Mouse (Mus musculus) stomach, postnatal 0 days (tissue): ENCODE results near the gene Zfp536. TPM values are rescaled to one million over a fixed set of nuclear protein-coding genes. Genes with fewer than 3 reads are reported as not detected.
A peak's percentile ranks its signal among the peaks of the same experiment; 100 is the strongest.

Experiments
- ATAC-seq: fragments of 200-750 bp; cut with Nextera tagmentation; 2 replicates; pipeline ENCODE4 v1.8.0; 2017; ENCODE audit not compliant: low FRiP score, low TSS enrichment
- DNase-seq: peaks from one replicate; pipeline ENCODE4 v3.0.0-alpha.2; 2016; ENCODE audit warnings: low spot score
- H3K27ac ChIP-seq: fragments of 300-500 bp; sonication (generic); replicated peaks from 2 replicates; pipeline ENCODE4 v1.5.1; 2014; ENCODE audit warnings: mild to moderate bottlenecking, control low read depth
- H3K27me3 ChIP-seq: fragments of 300-500 bp; sonication (generic); 2 replicates; pipeline ENCODE4 v1.6.1; 2014; ENCODE audit warnings: low read length; ENCODE audit not compliant: control insufficient read depth, insufficient read depth
- H3K36me3 ChIP-seq: fragments of 300-500 bp; sonication (generic); 2 replicates; pipeline ENCODE4 v1.6.1; 2014; ENCODE audit warnings: low read length, mixed read lengths; ENCODE audit not compliant: control insufficient read depth, insufficient read depth
- H3K4me1 ChIP-seq: fragments of 300-500 bp; sonication (generic); replicated peaks from 2 replicates; pipeline ENCODE4 v1.6.1; 2014; ENCODE audit warnings: antibody characterized with exemption; ENCODE audit not compliant: control insufficient read depth, insufficient read depth
- H3K4me2 ChIP-seq: fragments of 300-500 bp; sonication (generic); replicated peaks from 2 replicates; pipeline ENCODE4 v1.6.1; 2014; ENCODE audit warnings: low read depth, mild to moderate bottlenecking, control low read depth, moderate library complexity
- H3K4me3 ChIP-seq: fragments of 300-500 bp; sonication (generic); 2 replicates; pipeline ENCODE4 v1.5.1; 2014; ENCODE audit warnings: low read depth, low read length, control low read depth
- H3K9ac ChIP-seq: fragments of 300-500 bp; sonication (generic); 2 replicates; pipeline ENCODE4 v1.6.1; 2014; ENCODE audit warnings: mild to moderate bottlenecking, low read length, control low read depth, mixed read lengths
- H3K9me3 ChIP-seq: fragments of 300-500 bp; sonication (generic); 2 replicates; pipeline ENCODE4 v1.6.1; 2016; ENCODE audit warnings: low read length; ENCODE audit not compliant: control insufficient read depth
- CTCF ChIP-seq: IDR thresholded peaks from 2 replicates; pipeline ENCODE4 v1.5.1; 2016; ENCODE audit warnings: antibody characterized with exemption, low read depth, mild to moderate bottlenecking, moderate library complexity
- EP300 ChIP-seq: optimal IDR thresholded peaks from 2 replicates; pipeline ENCODE3; 2016; ENCODE audit warnings: antibody characterized with exemption
- WGBS: fragments of 180-500 bp; shearing (Covaris S2); extraction: QIAGEN DNeasy Blood & Tissue Kit; methylation state at CpG from one replicate; pipeline ENCODE4 v1.1.7; 2014; 5-methylcytosine and 5-hydroxymethylcytosine counted together
- polyA plus RNA-seq: library from polyadenylated mRNA; unstranded; fragments of >200 nt; fragmentation: Nextera tagmentation; extraction: Ambion mirVana; gene quantifications from 2 replicates; pipeline ENCODE4 v1.2.1, GENCODE M21; 2015

Gene Zfp536
- polyA plus RNA-seq, 1 experiment from 2014 or later = 4.3 TPM

DNA sequence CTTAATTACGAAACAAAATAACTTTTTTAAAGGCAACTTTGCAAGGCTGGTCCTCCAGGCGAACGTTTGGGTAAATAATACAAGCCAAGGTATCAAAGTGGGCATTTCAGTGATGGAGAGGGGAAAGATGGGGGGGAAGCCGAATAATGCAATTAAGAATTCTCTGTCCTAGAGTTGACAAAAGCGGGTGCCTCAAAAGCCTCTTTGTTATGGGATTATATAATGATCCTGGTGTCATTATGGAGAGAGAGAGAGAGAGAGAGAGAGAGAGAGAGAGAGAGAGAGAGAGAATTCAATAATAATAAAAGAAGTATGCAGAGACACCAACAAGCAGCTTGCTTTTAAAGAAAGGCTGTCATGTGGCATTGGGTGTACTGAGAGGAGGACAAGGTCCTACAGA lies 465 bp upstream of the Zfp536 start:
- H3K27ac ChIP-seq = no peak overlapping the region
- 28% methylated on average over 5 of the region's 5 CpGs for WGBS
- H3K4me2 ChIP-seq = no peak overlapping the region; the same call in 1 of the 2 replicates
- ATAC-seq (no peak), DNase-seq (no peak)
- no peak overlapping the region for H3K4me3 ChIP-seq
- no peaks in the 10 kb centered on the region; the same call in 1 of the 2 replicates for H3K27me3 ChIP-seq
- H3K36me3 ChIP-seq = no peaks in the 10 kb centered on the region
- TF ChIP-seq CTCF (no peak), EP300 (no peak)
- H3K9me3 ChIP-seq = no peaks in the 10 kb centered on the region
- no peak overlapping the region for H3K9ac ChIP-seq
- H3K4me1 ChIP-seq = no peaks in the 10 kb centered on the region

DNA sequence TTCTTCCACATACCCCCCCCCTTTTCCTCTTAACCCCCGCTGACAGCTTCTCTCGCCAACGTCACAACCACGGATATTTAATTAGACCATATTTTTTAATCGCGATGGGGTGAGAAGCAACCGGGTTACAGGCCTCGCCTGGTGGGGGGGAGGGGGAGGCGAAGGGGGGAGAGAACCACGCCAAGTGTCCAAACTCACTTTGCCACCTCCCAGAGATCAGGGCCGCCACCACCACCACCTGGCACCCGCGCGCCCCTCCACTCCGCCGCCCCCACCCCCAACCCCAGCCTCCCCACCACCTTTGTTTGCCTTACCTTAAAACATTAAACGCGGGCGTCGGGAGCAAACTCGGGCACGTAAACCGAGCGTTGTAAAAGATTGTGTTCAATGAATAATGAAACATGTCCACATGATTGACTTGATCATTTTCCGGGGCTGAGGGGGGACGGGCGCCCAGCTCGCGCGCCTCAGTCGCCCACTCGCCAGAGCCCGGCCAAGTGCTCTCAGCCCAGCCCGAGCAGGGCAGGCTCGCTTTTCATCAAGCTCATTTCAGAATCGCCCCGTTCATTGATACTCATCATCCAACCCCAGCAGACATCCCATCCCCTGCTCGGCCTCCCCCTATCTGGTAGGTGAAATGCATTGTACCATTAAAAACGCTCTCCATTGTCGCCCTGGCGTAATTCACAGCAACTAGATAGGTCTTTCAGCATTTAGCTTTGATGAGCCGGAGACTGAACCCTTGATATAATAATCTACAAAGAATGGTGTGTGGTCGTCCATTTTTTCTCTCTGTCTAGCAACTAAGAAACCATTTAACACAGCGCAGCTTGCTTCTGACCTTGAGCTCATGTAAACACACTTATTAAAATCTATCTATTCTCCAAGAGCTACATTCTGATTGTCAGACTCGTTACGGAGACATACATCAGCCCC lies 797 bp downstream of the Zfp536 start:
- no peak for DNase-seq
- H3K27me3 ChIP-seq = no peaks in the 10 kb centered on the region; the same call in 1 of the 2 replicates
- H3K9ac ChIP-seq = peak overlapping the region; percentile 64

DNA sequence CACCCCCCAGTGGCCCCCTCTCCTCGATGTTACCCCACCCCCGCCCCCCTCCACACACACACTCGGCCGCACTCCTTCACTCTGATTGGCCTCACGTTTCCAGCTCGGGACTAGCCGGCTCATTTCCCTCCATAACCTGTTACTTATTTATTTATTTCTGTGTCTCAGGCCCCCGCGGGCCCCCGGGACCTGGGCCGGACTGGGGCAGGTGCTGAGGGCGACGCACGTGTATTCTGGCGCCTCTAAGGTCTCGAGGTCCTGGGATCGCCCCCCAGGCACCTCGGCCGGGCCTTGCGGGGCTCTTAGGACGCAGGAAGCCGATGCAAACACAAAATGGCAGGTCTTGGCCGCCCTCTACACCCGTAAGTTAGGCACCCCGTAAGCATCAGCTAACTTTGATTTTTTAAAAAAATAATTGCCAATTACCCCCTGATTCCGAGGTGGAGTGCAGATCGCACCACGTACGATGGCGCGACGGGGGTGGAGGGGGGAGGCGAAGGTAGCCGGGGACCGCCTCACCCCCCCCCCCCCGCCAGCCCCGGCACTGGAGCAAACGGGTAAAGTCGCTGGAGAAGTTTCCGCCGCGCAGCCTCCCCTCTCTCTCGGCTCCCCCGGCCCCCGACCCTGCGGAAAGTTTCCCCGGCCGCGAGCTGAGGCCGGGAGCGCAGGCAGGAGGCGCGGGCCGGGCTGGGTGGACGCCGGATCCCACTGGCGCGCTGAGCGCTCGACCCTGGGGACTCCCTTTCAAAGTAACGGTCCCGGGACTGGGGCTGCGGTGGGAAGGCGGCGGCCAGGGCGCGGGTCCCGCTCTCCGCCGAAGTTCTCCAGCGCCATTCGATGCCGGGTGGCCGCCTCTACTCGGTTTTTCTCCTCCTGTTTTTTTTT lies 1.7 kb downstream of the Zfp536 start:
- ATAC-seq (peak; percentile 33; the same call in 1 of the 2 replicates), DNase-seq (peak; percentile 22)
- no peaks in the 10 kb centered on the region; the same call in 1 of the 2 replicates for H3K27me3 ChIP-seq
- peak overlapping the region; percentile 67 for H3K27ac ChIP-seq
- peak overlapping the region; percentile 59 for H3K4me3 ChIP-seq
- TF ChIP-seq CTCF (no peak; the same call in 1 of the 2 replicates), EP300 (no peak)
- WGBS = under 1% methylated on average over 66 of the region's 75 CpGs
- peak overlapping the region; percentile 79 for H3K4me2 ChIP-seq
- no peaks in the 10 kb centered on the region for H3K36me3 ChIP-seq
- H3K9me3 ChIP-seq = no peaks in the 10 kb centered on the region
- no peaks in the 10 kb centered on the region for H3K4me1 ChIP-seq
- H3K9ac ChIP-seq = peak overlapping the region; percentile 64

More for the DNA sequence above, 797 bp downstream of the Zfp536 start:
- Histone ChIP-seq H3K4me2 (peak overlapping the region; percentile 79), H3K36me3 (no peaks in the 10 kb centered on the region), H3K4me1 (no peaks in the 10 kb centered on the region), H3K27ac (peak overlapping the region; percentile 67; the same call in 1 of the 2 replicates), H3K4me3 (peak overlapping the region; percentile 59), H3K9me3 (no peaks in the 10 kb centered on the region)
- no peak for TF ChIP-seq EP300
- TF ChIP-seq CTCF = no peak
- 2% methylated on average over 46 of the region's 46 CpGs for WGBS
- ATAC-seq = no peak

DNA sequence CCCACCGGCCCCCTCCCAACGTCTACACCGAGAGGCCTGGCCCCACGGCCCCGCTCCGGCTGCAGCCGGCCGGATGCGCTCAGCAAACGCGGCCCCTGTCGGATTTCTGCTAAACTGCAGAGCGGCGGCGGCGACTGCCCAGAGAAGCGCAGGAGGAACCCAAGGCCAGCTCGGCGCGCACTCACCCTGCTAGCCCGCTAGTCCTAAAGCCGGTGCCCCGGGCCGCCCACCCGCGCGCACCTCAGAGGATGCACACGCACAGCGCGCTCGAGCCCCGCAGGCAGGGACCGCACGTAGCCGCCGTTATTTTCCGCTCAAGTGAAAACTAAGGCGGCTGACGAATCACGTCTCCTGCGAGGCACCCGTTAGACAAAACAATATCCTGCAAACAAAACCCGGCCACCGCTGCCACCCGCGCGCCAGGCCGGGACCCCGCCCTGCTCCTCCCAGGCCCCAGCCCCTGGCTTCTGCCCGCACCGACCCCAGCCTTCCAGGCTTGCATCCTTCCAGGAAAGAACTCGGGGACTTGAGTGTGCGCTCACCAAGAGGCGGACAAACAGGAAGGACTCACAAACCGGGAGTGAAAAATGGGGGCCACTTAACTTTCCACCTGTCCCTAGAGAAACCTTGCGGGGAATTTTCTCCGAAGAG lies 2.9 kb downstream of the Zfp536 start:
- Histone ChIP-seq H3K9ac (peak overlapping the region; percentile 41), H3K4me2 (peak overlapping the region; percentile 79), H3K4me1 (no peaks in the 10 kb centered on the region), H3K27me3 (no peaks in the 10 kb centered on the region; the same call in 1 of the 2 replicates), H3K36me3 (no peaks in the 10 kb centered on the region), H3K9me3 (no peaks in the 10 kb centered on the region), H3K4me3 (peak overlapping the region; percentile 59), H3K27ac (peak overlapping the region; percentile 69)
- TF ChIP-seq CTCF = peak; percentile 76
- TF ChIP-seq EP300 = no peak
- under 1% methylated on average over 48 of the region's 57 CpGs for WGBS
- ATAC-seq (peak; percentile 79), DNase-seq (peak; percentile 70)

DNA sequence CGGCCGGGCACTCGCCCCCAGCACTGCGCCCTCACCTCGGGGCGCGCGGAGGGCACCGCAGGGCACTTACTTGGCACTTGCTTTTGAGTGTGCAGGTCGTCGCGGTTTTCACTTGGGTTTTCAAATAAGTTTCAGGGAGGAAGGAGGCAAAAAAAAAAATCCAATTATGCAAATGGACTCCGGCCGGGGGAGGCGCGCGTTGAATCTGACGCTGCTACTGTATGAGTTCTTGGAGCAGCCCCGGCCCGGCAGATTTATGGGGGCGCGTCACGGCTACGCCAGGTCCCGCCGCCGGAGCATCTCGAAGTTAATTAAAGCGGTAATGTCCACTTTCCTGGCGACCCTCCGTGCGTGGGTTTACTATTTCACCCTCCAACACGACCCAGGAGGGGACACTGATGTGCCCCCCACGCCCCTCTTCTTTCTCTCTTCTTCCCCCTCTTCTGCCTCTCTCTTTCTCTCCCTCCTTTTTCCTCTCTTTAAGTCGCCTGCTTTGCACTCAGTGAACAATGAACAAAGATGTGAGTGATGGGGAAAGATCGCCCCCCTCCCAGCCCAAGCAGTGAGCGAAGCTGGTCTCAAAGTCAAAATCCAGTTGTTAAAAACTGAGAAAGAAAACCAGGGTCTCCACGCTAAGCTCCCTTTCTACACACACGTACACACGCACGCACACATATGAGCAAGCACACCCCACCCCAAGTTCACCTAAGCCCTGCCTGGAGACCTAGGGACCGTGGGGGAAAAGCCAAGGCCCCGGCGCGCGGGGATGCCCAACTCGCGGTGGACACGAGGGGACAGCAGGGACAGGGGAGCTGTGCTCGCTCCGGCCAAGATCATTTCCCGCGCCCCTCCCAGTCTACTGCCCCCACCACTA lies 3.7 kb downstream of the Zfp536 start:
- no peak; the same call in 1 of the 2 replicates for TF ChIP-seq CTCF
- TF ChIP-seq EP300 = no peak
- H3K9me3 ChIP-seq = no peaks in the 10 kb centered on the region
- H3K4me3 ChIP-seq = peak overlapping the region; percentile 59
- H3K36me3 ChIP-seq = no peaks in the 10 kb centered on the region
- DNase-seq (peak; percentile 18), ATAC-seq (no peak)
- no peaks in the 10 kb centered on the region for H3K4me1 ChIP-seq
- H3K27ac ChIP-seq = peak overlapping the region; percentile 69
- H3K27me3 ChIP-seq = no peaks in the 10 kb centered on the region; the same call in 1 of the 2 replicates
- WGBS = 1% methylated on average over 53 of the region's 53 CpGs
- H3K4me2 ChIP-seq = peak overlapping the region; percentile 79
- peak overlapping the region; percentile 56 for H3K9ac ChIP-seq
